Mouse (Mus musculus): ENCODE results near the gene Map1b. TPM values are rescaled to one million over a fixed set of nuclear protein-coding genes. Genes with fewer than 3 reads are reported as not detected.

Gene Map1b
- total RNA-seq, 2 experiments from 2014 or later: 620 to 712 TPM

GRCm38 (mm10) chr13:99375550-99375949 lies 140.8 kb downstream of the Map1b start:
- DNase-seq (ENCODE audit: extremely low spot score in 1 of 2, low spot score in 1 of 2): peak; percentile 68 to 94

- DNase-seq (ENCODE audit: extremely low spot score in 1 of 2, low spot score in 1 of 2): no peak
Measured at GRCm38 (mm10) chr13:99374191-99374590, 142.1 kb downstream of the Map1b start.

- no peak for DNase-seq (ENCODE audit: extremely low spot score in 1 of 2, low spot score in 1 of 2)
Measured at GRCm38 (mm10) chr13:99373684-99374083, 142.7 kb downstream of the Map1b start.

Other genes starting within 250 kb of the Map1b start
- 10 to 100 TPM; 28.2 to 33.0 TPM for gene Ptcd2, start 171.8 kb downstream of the Map1b start, total RNA-seq (2021)
- gene Mrps27, start 171.8 kb downstream of the Map1b start, total RNA-seq (2021): 10 to 100 TPM; 26.5 to 28.4 TPM

All from layer of hippocampus, postnatal 25 days (tissue).